Mouse (Mus musculus) ZHBTc4 (cell line): ENCODE data around the gene Ehbp1.

Experiments
- DNase-seq: peaks from one replicate; pipeline ENCODE4 v3.0.0-alpha.2; 2011; ENCODE audit warnings: low read depth, low spot score

The Ehbp1 gene

GRCm38 (mm10) chr11:22001321-22002061 is 340.6 kb downstream of the Ehbp1 start:
- peak; percentile 91 for DNase-seq

GRCm38 (mm10) chr11:22000316-22001076 is 341.6 kb downstream of the Ehbp1 start:
- peak; percentile 63 for DNase-seq

- DNase-seq = peak; percentile 51
Measured at GRCm38 (mm10) chr11:21999396-22000315, 342.4 kb downstream of the Ehbp1 start.

- DNase-seq = peak; percentile 60
Measured at GRCm38 (mm10) chr11:21998141-21999047, 343.7 kb downstream of the Ehbp1 start.

- DNase-seq = peak; percentile 49
Measured at GRCm38 (mm10) chr11:21997561-21998140, 344.4 kb downstream of the Ehbp1 start.

GRCm38 (mm10) chr11:21996661-21997560 is 345.2 kb downstream of the Ehbp1 start:
- peak; percentile 82 for DNase-seq

GRCm38 (mm10) chr11:21996325-21996647 is 345.8 kb downstream of the Ehbp1 start:
- no peak for DNase-seq

- peak; percentile 55 for DNase-seq
Measured at GRCm38 (mm10) chr11:21995534-21996324, 346.4 kb downstream of the Ehbp1 start.

- peak; percentile 45 for DNase-seq
Measured at GRCm38 (mm10) chr11:21994377-21995370, 347.4 kb downstream of the Ehbp1 start.

- peak; percentile 54 for DNase-seq
Measured at GRCm38 (mm10) chr11:21993597-21994376, 348.3 kb downstream of the Ehbp1 start.

GRCm38 (mm10) chr11:21992761-21993596 is 349.1 kb downstream of the Ehbp1 start:
- peak; percentile 71 for DNase-seq

GRCm38 (mm10) chr11:21988398-21988946 is 353.6 kb downstream of the Ehbp1 start:
- DNase-seq = peak; percentile 89

GRCm38 (mm10) chr11:21985118-21985517 is 357.0 kb downstream of the Ehbp1 start:
- DNase-seq = no peak

- peak; percentile 9 for DNase-seq
Measured at GRCm38 (mm10) chr11:21974005-21974531, 368.0 kb downstream of the Ehbp1 start.

- no peak for DNase-seq
Measured at GRCm38 (mm10) chr11:21973597-21973996, 368.5 kb downstream of the Ehbp1 start.
